Mouse (Mus musculus) left cerebral cortex, adult 6 months (tissue): ENCODE results near the gene Ppp1r10. TPM values are rescaled to one million over a fixed set of nuclear protein-coding genes. Genes with fewer than 3 reads are reported as not detected.

Experiments
- long read RNA-seq, 2 experiments: library from polyadenylated mRNA; unstranded; transcript quantifications; one replicate each; pipeline ENCODE4 v2.0.0; 2019 to 2020
- polyA plus RNA-seq: library from polyadenylated mRNA; unstranded; fragments of <200 nt; fragmentation: Nextera tagmentation; gene quantifications from 2 replicates; pipeline ENCODE4 v1.2.3, GENCODE M21; 2021

The Ppp1r10 gene
- 16.6 and 18.5 TPM in 2 replicates for polyA plus RNA-seq
- long read RNA-seq, experiment 1, full-length matches to known transcripts, result 18 of 78 reads
- long read RNA-seq, experiment 1, partial matches to known transcripts, result 35 of 78 reads
- long read RNA-seq, experiment 1, other reads (novel, unspliced or antisense), result 25 of 78 reads
- long read RNA-seq, experiment 2, partial matches to known transcripts, result 12 of 30 reads
- long read RNA-seq, experiment 2, other reads (novel, unspliced or antisense), result 18 of 30 reads

DNA sequence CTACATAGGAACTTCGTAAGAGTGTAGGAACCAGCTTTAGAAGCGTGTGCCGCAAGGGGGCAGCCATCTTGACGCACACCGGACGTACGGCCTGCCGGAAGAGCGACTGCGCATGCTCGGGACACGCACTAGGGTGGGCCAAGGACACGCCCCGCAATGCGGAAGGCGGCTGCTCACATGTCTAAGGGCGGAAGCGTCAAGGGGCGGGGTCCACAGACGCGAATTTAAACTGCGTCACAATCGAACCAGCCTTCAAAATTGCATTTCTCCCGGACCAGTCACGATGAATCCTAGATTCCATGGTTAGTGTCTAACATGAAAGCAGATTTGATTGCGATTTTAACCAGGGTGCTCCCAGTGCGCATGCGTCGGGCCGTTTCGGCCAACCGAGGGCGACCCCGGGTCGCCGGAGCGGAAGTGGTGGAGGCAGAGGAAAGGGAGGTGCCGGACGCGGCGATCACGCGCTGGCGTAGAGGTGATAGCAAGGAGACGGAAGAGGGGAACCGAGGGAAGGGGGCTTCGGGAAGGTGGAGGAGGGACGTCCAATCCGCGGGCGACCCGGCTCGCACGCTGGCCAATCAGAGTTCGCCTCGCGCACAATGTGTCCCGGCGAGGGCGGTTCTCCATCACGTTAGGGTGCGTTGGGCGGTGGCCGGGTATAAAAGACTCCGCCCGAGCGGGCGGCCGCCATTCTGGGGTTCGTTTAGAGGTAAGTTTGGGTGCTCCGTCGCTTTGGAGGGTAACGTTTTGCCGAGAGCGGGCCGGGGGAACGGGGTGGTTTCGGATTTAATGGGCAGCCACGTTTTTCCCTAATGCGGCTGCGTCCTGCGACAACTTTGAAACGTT is at the start of gene Ppp1r10, which contains the start of gene Mrps18b:
Ppp1r10 (plus strand) TSS at position 138 of the 846 bp plus-strand sequence.
Mrps18b (minus strand) TSS at position 93 of the 846 bp plus-strand sequence.

DNA sequence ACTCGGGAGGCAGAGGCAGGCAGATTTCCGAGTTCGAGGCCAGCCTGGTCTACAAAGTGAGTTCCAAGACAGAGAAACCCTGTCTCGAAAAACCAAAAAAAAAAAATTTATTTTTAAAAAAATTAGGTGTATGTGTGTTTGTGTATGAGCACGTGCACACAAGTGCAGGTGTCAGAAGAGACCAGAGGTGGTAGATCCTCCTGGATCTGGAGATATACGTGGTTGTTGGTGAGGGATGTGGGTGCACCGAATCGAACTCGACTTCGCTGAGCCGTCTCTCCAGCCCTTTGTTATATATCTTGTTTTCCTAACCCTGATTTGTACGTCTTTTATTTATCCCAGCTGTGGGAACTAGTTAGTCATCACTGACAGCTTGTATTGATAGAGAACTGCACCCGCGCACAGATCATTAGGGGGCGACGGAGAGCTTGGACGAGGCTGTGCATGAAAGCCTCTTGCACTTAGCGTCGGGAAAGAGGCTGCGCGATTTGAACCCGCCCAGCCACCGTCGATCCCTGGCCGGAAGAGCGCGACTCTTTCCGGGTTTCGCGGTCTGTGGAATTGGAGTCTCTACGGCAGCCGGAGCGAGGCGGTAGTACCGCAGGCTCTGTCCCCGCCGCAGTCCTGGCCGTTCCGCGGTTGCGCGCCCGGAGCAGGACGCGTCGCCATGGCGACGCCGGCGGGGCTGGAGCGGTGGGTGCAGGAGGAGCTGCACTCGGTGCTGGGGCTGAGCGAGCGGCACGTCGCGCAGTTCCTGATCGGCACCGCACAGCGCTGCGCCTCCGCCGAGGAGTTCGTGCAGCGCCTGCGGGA is 36.8 kb upstream of the Ppp1r10 start, which contains the start of gene Dhx16:
Dhx16 (plus strand) TSS at position 575 of the 813 bp plus-strand sequence.

DNA sequence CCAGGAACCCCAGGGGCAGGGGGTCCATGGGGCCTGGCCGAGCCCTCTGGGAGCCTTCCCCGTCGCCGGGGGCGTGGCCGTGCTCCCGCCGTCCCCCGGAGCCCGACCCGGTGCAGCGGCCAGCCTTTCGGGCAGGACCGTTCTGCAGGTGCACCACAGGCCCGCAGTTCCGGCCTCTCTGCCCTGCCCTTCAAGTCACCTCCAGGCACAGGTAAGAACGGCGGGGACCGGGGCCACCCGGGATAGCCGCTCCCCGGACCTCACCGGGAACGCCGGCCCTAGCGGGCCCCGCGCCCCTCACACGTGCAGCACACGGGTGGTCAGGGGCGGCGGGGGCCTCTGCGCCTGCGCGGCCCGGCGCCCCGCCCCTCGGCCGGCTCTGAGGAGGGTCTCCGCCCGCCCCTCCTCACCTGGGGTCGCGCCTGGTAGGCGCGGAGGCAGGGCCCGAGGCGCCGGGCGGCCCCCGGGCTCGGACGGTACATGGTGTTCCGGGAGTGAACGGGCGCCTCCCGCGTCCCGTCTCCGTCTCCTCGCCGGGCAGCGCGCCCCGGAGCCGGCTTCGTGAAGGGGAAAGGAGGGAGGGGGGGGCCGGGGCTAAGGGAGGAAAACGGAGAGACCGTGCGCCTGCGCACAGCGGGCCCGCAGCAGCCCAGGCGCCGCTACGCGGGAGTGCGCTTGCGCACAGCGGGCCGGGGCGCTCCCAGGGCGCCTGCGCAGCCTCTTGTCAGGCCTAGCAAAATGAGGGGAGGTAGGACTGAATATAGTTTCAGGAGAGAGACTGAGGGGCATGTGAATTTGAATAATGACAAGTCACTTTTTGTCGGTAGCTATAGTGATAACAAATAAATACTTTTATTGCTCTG is 19.2 kb upstream of the Ppp1r10 start, which contains the start of gene 2310061I04Rik:
2310061I04Rik (minus strand) TSS at position 651 of the 863 bp plus-strand sequence.

DNA sequence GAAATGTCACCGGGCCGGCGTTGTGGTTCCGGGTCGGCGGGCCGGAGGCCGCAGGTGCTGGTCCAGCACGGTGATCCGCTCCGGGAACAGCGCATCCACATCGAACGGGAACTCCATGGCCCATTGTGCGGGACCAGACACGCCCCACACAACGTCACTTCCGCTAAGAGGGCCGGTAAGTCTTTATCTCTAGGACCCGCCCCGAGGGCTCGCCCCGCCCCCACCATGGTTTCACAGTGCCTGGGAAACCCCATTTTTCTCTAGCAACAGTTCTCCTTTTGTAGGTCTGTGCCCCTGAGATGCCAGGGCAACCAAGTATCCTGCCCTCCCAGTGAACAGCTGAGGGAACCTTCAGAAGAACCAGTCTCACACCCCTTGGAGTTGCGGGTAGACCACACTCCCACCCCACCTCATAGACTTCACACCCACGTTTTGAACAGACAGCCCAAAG is 6.3 kb upstream of the Ppp1r10 start, which contains the start of gene Atat1:
Atat1 (minus strand) TSS at position 157 of the 451 bp plus-strand sequence.

DNA sequence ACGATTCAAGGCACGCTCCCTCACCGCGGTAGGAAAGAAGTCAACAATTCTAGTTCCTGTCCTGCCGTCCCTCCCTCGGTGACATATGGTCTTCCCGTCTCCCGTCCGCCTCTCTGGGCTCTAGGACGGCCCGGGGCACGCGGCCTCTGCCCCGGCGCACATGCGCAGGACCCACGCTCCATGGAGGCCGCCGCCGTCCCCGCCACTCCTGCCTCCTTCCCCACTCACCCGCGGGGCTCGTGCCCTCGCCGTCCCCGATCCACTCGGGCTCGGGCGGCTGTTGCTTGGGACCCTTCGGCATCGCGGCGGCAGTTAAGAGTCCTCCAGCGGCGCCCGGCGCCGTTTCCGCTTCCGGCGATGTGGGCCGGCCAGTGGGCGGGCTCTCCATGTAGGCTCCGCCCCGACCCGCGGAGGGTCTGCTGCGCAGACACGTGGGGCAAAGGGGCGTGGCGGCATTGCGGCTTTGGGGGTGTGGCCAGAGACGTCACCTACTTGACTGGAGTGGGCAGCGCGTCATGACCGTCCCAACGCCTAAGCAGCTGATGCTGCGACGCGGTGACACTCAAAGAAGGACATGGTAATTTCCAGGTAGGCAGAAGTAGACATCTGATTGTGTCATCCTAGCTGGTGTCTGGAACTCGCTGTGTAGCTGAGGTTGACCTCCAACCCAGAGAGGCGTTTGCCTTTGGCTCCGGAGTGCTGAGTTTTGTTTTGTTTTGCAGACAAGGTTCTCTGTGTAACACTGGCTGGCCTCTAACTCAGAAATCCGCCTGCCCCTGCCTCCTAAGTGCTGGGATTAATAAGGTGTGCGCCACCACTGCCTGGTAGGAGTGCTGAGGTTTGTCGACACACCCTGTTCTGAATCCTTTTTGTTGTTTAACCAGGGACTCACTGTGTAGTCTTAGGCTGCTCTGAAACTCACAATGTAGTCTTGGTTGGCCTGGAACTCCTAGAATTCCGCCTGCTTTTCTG is 53.5 kb downstream of the Ppp1r10 start, which contains the start of gene Abcf1:
Abcf1 (minus strand) TSS at position 344 of the 972 bp plus-strand sequence.

DNA sequence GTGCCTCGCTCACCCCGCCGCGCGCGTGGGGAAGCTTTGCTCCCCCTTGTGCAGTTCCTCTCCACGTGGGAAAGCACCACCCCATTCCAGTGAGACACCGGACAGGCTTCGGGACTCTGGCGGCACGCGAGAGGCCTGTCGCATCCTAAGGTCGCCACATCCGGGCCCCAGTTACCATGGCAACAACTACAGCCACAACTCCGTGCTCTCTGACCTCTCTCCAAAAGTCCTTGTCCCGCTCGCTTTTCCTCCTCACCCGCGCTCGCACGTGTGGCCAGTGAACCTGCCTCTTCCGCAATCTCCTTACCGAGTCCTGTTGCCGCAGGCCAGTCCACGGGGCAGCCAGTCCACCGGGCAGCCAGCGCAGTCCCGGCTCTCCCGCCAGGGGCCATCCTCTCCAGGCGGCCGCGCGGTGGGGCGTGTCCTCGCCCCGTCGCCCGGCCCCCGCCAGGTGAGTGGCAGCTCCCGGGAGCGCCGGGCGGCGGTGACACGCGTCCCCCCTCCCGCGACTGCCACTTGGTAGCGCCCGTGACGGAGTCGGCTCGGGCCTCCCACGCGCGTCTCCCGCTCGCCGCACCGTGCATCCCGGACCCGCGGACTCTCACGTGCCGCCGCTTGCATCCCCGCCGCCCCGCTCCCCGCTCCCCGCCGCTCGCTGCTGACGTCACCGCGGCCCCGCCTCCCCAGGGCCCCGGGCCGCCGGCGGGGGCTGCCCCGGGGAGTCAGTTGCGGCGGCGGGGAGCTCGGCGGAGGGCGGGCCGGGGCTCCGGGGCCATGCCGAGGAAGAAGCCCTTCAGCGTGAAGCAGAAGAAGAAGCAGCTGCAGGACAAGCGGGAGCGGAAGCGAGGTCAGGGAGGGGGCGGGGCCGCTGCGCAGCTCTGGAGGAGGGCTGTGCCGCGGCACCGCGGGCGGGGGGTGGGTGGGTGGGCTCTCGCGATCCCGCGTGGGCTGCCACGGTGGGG is 63.4 kb downstream of the Ppp1r10 start, which contains the start of the genes Gnl1 and Prr3:
Gnl1 (plus strand) TSS at position 451 of the 962 bp plus-strand sequence.
Prr3 (minus strand) TSS at position 836 of the 962 bp plus-strand sequence.

Other genes with a start within 250 kb of the Ppp1r10 start
- gene Vars2, start 248.8 kb upstream of the Ppp1r10 start, polyA plus RNA-seq, result 4.2 and 4.4 TPM in 2 replicates
- 25.0 and 27.8 TPM in 2 replicates for gene Gtf2h4, start 242.7 kb upstream of the Ppp1r10 start, polyA plus RNA-seq
- 10.2 and 39.0 TPM in 2 replicates for gene Ddr1, start 211.8 kb upstream of the Ppp1r10 start, polyA plus RNA-seq
- gene Ier3, start 94.8 kb upstream of the Ppp1r10 start, polyA plus RNA-seq, result 11.2 and 18.9 TPM in 2 replicates
- gene Flot1, start 93.2 kb upstream of the Ppp1r10 start, polyA plus RNA-seq, result 142 and 144 TPM in 2 replicates
- gene Tubb5, start 78.1 kb upstream of the Ppp1r10 start, polyA plus RNA-seq, result 596 and 663 TPM in 2 replicates
- gene Mdc1, start 74.9 kb upstream of the Ppp1r10 start, polyA plus RNA-seq, result 2.9 and 4.1 TPM in 2 replicates
- gene Nrm, start 55.1 kb upstream of the Ppp1r10 start, polyA plus RNA-seq, result 4.0 and 4.1 TPM in 2 replicates
- 0.97 and 6.2 TPM in 2 replicates for gene Ppp1r18, start 50.8 kb upstream of the Ppp1r10 start, polyA plus RNA-seq
- 9.6 and 13.1 TPM in 2 replicates for gene Dhx16, start 36.6 kb upstream of the Ppp1r10 start, polyA plus RNA-seq
- gene 2310061I04Rik, start 19.0 kb upstream of the Ppp1r10 start, polyA plus RNA-seq, result 59.1 and 90.8 TPM in 2 replicates
- 34.2 and 50.5 TPM in 2 replicates for gene Atat1, start 6.4 kb upstream of the Ppp1r10 start, polyA plus RNA-seq
- gene Mrps18b, start within 50 bp of the Ppp1r10 start, polyA plus RNA-seq, result 65.1 and 66.8 TPM in 2 replicates
- 50.2 and 50.3 TPM in 2 replicates for gene Abcf1, start 53.3 kb downstream of the Ppp1r10 start, polyA plus RNA-seq
- gene Gnl1, start 63.4 kb downstream of the Ppp1r10 start, polyA plus RNA-seq, result 23.8 and 41.5 TPM in 2 replicates
- gene Prr3, start 63.8 kb downstream of the Ppp1r10 start, polyA plus RNA-seq, result 12.1 and 12.4 TPM in 2 replicates
- 2.5 and 3.0 TPM in 2 replicates for gene H2-T24, start 104.1 kb downstream of the Ppp1r10 start, polyA plus RNA-seq
- gene H2-T23, start 116.4 kb downstream of the Ppp1r10 start, polyA plus RNA-seq, result 24.6 and 34.7 TPM in 2 replicates
- 21.2 and 21.4 TPM in 2 replicates for gene H2-T22, start 126.3 kb downstream of the Ppp1r10 start, polyA plus RNA-seq
- gene Gm6034, start 126.5 kb downstream of the Ppp1r10 start, polyA plus RNA-seq, result not detected in 2 replicates
- not detected in 2 replicates for gene Gm11127, start 141.9 kb downstream of the Ppp1r10 start, polyA plus RNA-seq
- gene Gm19684, start 205.2 kb downstream of the Ppp1r10 start, polyA plus RNA-seq, result 0.06 TPM in 1 of 2 replicates, not detected in the other
- gene Gm7030, start 213.0 kb downstream of the Ppp1r10 start, polyA plus RNA-seq, result not detected in 2 replicates